Mouse (Mus musculus) left cerebral cortex, adult 11 months (tissue): ENCODE data around the gene Tesc.

ENCODE experiments used
- DNase-seq: peaks from one replicate; pipeline ENCODE4 v3.0.0; 2022; ENCODE audit warnings: low spot score

The Tesc gene

DNA sequence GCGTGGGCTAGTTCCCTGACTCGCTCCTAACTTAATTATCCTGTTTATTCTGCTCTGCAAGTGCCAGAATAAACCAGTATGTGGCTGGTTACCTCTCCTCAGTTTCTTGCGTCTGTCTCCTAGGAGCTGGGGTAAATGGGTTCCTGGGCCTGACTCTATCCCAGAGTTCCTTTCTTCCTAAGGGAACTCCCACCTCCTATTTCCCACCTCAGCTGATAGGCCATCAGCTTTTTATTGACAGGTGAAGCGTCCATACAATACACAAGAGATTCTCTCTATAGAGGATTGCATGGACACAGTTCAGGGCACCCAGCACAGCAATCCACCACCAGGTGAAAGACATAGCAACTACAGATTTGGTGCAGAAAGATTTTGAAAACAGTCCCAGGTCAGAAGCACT lies 16.2 kb downstream of the Tesc start:
- no peak for DNase-seq

DNA sequence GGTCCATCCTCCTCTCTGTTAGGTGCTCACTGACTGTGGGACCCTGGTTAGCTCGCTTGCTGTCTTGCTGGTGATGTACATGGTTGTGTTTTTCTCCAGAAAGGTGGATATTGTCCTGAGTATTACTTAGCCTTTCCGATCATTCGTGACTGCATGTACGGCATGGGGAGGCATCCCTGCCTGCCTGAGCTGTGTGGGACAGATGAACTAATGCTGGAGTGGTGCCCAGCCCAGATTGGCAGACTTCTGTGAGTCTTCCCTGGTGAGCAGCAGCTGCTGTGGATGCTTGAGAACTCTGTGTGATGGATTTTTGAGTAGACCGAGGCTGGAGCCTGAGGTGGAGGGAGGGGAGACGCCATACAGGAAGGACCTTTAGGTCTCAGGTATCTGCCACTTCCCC lies 17.4 kb downstream of the Tesc start:
- no peak for DNase-seq

DNA sequence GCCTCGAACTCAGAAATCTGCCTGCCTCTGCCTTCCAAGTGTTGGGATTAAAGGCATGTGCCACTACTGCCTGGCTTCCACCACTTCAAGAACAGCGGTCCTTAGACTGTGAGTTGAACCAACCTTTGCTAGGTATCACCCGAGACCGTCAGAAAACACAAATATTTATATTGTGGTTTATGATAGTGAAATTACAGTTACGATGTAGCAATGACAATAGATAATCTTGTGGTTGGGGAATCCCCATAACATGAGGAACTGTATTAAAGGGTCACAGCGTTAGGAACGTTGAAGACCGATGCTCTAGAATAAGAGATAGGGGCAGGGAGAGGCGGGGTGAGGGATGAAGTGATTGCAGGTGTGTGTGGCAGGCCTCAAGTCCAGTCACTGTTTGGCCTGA lies 17.8 kb downstream of the Tesc start:
- no peak for DNase-seq

- no peak for DNase-seq
Measured at GRCm38 (mm10) chr5:118047091-118047757, 19.7 kb downstream of the Tesc start.

DNA sequence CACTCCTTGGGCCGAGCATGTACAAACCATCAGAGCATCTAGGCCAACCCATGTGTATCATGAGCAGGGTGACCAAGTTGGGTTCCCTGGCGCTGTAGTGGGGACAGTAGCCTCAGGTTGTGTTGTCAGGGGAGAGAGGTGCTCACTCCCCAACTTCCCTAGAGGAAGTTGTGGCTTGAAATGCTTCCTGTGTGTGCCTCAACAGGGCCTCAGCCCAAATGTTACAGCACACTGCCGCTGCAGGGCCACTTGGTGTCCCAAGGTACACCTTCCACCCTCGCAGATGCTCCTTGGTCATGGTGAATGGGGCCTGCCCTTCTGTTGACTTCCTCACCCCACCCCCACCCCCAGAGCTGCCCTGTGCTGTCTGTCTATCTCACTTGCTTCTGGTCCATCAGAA lies 20.9 kb downstream of the Tesc start:
- DNase-seq = no peak

GRCm38 (mm10) chr5:118048928-118049327 lies 21.4 kb downstream of the Tesc start:
- no peak for DNase-seq

DNA sequence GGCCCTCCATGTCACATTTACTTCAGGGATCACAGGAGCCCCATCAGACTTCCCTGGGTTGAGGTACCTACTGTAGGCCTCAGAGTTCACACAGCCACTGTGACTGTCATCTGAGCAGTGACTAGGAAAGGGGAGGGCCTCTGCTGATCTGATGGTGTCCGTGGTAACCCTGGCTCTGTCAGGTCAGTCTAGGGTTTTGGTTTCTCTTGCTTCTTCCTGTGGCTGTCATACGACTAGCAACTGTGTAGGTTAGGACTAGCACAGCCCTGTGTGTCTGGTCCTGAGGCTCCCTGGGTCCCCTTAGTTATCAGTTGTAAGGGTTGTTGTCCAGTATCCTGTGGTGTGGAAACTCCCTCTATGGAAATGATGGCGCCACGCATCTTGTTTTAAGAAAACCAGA lies 23.2 kb downstream of the Tesc start:
- no peak for DNase-seq

GRCm38 (mm10) chr5:118051981-118052662 lies 24.6 kb downstream of the Tesc start:
- no peak for DNase-seq

DNA sequence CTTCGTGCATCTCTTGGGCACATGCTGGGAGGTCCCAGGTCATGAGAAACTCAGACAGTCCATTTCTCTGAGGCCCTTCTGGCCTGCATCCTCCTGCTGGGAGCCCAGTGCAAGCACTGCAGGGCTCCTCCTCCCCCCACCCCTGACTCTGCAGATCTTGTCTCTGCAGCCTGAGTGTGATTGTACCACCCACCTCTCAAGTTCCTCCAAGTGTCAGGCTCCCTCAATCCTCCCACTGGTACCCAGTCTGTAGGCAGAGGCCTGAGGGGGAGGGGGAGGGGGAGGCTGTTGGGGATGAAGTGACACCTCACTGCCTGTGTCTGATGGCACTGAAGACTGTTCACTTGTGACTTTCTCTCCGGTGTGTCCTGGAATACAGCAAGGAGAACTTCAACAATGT lies 25.7 kb downstream of the Tesc start:
- no peak for DNase-seq

DNA sequence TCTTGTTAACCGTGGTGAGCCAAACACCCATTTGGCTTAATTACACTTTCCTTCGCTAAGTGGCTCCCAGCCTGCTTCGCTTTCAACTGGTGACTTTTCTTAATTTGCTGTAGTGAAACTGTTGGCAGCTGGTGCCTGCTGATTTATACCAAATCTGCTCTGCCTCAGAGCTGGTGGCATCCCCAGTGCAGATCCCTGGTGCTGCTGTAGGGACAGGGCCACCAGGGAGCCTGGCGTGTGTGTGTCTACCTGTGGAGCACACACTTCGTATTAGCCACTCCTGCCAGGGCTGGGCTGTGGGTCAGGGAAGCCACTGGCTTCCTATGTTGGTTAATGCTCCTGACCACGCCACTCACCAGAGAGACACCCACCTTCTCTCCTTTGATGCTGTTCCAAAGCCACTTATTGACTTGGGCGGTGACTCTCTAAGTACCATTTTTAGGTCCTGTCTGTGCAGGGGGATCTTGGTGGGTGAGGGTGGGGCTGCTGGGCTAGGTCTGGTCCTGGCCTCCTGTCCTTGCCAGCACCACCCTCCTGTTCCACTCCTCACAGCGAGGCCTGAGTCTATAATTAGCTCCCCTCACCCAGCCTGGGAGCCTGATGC lies 30.1 kb downstream of the Tesc start:
- no peak for DNase-seq

DNA sequence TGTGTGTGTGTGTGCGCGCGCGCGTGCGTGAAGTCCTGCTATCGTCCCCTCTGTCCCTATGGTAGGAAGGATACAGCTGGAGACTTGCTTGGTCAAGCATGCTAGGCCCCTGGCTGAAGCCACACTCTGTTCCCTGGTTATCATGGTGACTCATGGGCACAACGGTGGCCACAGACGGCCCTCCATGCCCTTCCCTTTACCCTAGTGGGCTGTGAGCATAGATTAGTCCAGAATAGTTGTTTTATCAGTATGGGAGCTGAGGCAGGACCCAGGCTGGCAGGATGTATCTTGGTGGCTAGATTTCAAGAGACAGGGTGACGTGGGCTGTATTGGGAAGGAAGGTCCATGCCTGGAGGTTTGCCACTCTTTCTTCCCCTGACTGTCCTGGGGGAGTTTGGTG lies 31.3 kb downstream of the Tesc start:
- no peak for DNase-seq

DNA sequence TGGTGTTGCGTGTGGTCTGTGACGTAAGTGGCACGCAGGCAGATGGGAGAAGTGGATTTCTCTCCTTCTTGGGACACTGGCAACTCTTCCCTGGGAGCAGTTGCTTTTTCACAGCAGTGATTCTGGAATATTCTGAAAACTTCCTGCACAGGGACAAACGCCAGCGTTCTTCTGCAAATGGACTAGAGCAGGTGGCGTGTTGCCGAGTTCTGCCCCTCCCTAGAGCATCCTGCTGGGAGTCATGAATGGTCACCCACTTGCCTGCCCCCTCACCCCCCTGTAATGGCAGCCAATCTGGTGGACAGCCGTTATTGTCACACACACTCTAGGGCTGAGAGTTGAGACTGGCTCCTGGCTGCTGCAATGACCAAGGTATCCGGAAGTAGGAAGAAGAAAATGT lies 32.1 kb downstream of the Tesc start:
- DNase-seq = no peak

DNA sequence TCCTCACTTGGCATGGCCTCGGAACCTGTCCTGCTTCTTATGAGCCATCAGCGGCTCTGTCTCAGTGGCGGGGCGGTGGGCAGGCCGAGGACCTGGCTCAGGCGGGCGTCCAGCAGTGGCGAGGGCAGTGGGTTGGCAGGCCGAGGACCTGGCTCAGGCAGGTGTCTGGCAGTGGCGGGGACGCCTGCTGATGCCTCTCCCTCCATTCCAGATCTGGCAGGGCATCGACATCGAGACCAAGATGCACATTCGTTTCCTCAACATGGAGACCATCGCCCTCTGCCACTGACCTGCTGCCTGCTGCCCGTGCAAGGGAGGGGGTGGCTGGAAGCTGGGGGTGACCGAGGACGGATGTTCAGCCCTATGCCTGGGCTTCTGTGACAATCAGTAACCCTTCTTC lies 33.8 kb downstream of the Tesc start:
- no peak for DNase-seq

GRCm38 (mm10) chr5:118063181-118063621 lies 35.7 kb downstream of the Tesc start:
- no peak for DNase-seq

DNA sequence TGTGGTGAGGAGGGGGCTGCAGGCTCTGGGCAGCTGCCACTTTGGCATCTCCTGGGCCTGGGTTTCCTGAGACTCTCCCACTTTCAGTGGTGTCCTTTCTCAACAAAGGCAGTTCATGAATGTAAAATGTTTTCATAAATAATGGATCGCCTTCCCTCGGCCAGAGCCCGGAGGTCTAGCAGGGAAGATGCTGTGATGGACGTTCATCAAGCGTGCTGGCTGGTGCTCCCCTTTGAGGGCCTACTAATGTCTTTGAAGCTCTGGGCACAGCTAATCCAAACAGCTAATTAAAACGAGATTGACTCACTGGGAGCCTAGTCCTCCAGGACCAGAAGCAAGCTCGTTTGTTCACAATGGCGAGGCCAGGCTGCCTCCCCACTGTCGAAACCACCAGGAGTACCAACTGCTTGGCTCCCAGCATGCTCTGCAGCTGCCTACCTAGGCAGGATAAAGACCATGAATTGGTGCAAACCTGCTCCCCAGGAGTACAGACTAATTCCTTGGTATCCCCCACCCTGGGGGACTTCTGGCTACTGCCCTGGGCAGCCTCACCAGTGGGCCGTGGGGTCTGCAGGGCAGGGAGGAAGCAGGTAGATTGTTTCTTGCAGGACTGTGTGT lies 36.9 kb downstream of the Tesc start:
- DNase-seq = no peak

DNA sequence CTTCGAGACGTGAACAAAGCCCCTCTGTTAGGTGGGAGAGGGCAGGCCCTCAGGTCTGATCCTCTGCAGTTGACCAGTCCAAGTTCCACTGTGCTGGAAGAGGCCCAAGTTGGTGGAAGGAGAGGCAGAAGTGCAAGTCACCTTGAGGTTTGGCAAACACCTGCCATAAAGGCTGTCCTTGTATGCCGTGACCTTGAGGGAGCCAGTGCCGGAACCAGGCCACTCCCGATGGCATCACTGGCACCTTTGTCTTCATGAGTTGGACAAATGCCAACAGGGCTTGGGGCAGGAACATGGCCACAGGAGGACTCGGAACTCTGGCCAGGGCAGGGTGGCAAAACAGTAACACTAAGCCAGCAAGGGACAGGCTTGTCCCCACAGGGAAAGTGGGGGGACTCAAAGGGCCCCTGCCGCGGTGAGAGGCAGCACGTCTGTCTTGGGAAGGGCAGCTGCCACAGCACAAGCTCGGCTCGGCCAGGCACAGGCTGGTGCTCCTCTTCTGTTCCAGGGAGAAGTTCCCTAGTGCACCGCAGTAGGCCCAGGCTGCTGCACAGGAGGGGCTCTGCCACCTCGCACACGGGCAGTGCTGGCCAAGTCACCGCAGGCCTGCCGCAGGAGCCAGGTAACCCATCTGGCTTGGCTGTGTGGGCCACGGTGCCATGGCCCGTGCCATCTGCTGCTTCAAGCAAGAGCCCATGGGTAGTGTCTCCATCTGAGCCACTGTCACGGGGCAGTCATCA lies 38.1 kb downstream of the Tesc start:
- no peak for DNase-seq

GRCm38 (mm10) chr5:118066828-118067227 lies 39.3 kb downstream of the Tesc start:
- no peak for DNase-seq

GRCm38 (mm10) chr5:118067572-118067971 lies 40.0 kb downstream of the Tesc start:
- DNase-seq = no peak

- no peak for DNase-seq
Measured at GRCm38 (mm10) chr5:118067984-118068494, 40.5 kb downstream of the Tesc start.

- DNase-seq = peak; percentile 66
Measured at GRCm38 (mm10) chr5:118069315-118069714, 41.8 kb downstream of the Tesc start.

- DNase-seq = no peak
Measured at GRCm38 (mm10) chr5:118071766-118072165, 44.2 kb downstream of the Tesc start.

DNA sequence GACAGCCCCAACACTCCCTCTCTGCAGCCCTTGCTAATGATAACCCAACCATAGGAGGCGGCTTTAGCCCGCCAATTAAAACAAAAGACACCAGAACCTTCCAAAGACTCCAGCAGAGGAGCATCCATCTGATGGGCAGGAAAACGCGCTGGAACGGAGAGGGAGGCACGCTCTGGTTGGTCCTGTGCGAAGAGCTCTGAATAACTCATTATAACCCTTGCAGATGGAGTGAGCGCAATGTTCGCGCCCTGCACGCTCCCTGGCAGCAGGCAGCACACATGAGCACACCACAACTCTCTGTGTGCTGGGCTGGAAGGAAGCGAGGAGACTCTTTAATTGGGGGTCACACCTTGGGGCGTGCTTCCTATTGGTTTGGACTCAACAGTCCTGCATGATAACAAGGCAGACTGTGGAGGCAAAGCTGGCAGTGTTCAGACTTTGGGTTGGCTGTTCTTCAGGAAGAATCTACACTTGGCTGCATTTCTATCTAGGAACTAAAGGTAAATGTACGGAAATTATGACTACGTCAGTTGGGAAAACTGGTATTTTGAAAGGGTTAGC lies 45.8 kb downstream of the Tesc start:
- no peak for DNase-seq
